Mouse (Mus musculus): Measurements from ENCODE around the gene Syngap1.
"Not testable (repeated sequence)": the region's sequence is repeated elsewhere in the genome, so short reads cannot be mapped to it uniquely, and the experiment has no call there.

Gene Syngap1

GRCm38 (mm10) chr17:26956309-26956708, 15.3 kb downstream of the Syngap1 start:
- in situ Hi-C loops (cut with MboI): no loop called here

DNA sequence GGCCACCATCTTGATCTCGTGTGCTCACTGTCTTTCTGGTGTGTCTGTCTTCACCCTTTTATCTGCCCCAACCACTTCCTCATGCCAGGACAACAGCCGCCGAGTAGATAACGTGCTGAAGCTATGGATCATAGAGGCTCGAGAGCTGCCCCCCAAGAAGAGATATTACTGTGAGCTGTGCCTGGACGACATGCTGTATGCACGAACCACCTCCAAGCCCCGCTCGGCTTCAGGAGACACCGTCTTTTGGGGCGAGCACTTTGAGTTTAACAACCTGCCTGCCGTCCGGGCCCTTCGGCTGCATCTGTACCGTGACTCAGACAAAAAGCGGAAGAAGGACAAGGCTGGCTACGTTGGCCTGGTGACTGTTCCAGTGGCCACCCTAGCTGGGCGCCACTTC, 15.8 kb downstream of the Syngap1 start:
- in situ Hi-C loops (cut with MboI): no loop called here

GRCm38 (mm10) chr17:26957872-26958271, 16.8 kb downstream of the Syngap1 start:
- in situ Hi-C loops (cut with MboI): no loop called here

DNA sequence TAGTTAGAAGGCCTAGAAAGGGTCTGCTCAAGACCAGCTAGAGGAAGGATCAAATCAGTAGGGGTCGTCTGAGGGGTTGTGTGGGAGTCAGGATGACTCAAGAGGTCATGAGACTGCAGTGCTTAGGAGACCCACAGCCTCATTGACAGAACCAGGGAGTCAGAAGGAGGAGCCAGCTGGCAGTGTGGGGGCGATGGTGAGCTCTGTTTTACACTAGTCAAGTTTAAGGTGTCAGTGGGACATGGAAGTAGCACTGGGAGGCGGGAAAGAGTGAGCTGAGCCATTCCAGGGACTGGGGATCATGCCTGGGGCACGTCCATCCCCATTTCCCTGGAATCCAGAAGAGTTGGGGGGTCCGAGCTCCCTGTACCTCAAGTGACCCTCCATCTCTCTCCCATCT, 17.8 kb downstream of the Syngap1 start:
- in situ Hi-C loops (cut with MboI): no loop called here

GRCm38 (mm10) chr17:26959815-26960214, 18.8 kb downstream of the Syngap1 start:
- in situ Hi-C loops (cut with MboI): no loop called here

GRCm38 (mm10) chr17:26961572-26962240, 20.7 kb downstream of the Syngap1 start:
- in situ Hi-C loops (cut with MboI): no loop called here

GRCm38 (mm10) chr17:26966993-26967392, 25.9 kb downstream of the Syngap1 start:
- in situ Hi-C loops (cut with MboI): no loop called here

- in situ Hi-C loops (cut with MboI): no loop called here
These were observed 26.4 kb downstream of the Syngap1 start for GRCm38 (mm10) chr17:26967477-26967876.

DNA sequence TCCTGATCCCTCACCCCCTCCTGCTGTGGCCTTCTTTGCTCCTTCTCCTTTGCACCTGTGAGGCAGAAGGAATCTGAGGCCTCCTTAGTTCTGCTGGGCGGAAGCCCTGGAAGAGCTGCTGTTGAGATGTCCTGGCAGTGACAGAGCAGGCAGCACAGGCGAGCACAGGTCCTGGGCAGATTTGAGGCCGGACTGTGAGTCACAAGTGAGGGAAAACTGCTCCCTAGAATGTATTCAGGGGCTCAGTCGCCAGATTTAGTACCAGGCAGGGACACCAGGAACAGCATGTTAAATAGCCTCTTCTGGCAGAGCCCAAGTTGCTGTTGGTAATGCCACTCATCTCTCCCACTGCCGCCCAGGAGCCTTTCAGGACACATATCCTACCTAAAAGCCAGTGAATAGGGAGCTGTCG, 27.2 kb downstream of the Syngap1 start:
- in situ Hi-C loops (cut with MboI): no loop called here

DNA sequence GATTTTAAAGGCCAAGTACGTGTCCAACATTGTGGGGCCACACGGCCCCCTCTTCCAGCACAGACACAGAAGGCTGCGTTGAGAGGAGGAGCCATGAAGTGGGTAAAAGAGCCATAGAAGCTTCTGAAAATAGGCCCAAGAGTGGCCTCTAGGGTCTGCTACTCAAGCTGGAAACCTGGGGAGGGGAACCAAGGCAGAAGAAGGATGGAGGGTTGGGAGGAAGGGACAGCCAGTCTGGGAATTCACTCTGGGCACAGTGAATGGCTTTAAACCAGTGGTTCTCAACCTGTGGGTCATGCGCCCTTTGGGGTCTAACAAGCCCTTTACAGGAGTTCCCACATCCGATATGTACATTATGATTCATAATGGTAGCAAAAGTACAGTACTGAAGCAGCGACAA, 28.2 kb downstream of the Syngap1 start:
- in situ Hi-C loops (cut with MboI): no loop called here

DNA sequence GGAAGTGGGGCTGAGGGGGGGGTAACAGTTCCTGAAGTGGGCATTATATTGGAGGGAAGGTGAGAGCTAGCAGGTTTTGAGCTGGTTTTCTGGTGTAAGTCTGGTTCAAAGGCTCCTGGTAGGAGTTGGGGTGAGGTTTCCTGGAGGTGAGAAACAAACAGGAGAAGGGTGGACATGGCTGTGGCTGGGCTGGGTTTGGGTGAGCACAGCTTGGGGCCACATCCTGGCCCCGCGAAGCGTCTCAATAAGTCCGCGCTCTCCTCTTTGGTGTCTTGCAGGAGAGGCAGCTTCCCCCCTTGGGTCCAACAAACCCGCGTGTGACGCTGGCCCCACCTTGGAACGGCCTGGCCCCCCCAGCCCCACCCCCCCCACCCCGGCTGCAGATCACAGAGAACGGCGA, 29.2 kb downstream of the Syngap1 start:
- in situ Hi-C loops (cut with MboI): no loop called here

- in situ Hi-C loops (cut with MboI): no loop called here
These were observed 30.3 kb downstream of the Syngap1 start for GRCm38 (mm10) chr17:26971247-26971905.

DNA sequence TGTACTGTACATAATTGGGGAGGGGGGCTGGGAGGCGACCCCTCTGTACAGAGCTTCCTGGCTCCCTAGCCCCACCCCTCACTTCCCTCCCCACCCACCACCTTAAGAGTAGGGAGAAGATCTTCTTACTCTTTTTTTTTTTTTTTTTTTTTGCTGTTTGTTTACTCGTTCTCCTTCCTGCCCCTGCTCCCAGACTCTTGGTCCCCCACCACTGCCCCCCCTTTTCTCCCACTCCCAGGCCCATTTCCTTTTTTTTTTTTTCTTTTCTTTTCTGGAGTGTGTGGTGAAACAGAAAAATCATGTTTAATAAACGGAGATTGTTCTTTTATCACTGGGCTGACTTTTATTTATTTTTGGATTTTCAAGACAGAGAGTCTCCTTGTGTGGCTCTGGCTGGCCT, 31.1 kb downstream of the Syngap1 start:
- in situ Hi-C loops (cut with MboI): no loop called here

DNA sequence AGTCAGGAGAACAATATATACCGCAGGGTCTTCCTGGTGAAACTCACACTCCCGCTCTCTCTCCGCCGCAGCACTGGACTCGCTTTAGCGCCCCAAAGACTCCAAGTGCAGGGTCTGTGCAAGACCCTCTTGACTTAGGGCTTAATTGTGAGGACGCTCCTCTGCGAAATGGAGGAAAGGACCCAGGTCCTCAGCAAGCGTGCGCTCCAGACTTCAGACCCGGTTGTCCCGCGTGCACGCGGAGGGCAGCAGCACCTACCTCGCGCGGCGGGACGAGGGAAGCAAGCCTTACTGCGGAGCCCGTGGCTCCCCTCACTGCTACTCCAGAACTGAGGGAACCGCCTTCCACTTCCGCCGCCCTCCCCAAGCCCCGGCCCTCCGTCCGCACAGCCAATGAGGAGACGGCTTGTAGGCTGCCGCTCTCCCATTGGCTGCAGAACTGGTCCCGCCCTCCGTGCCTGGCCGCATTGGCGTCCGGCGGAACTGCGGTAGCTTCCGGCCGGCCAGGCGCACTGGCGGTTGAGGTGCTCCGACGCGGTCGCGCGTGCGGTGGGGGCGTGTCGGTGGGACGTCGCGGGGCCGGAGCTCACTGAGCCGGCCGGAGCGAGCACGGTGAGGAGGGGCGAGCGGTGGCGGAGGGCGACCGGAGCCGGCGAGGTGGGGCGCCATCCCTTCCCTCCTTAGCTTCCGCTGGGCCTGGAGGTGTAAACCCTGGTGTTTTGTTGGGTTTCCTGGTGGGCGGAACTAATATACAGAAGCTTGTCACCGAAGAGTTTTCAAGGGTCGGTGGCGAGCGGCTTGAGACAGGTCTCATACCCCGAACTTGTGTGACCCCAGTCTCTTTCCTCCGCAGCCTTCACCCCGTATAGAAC, 31.9 kb downstream of the Syngap1 start, which contains the start of gene Zbtb9:
Gene Zbtb9, plus strand, starts transcription at position 465 of the 872 bp plus-strand sequence.
- in situ Hi-C loops (cut with MboI): no loop called here

GRCm38 (mm10) chr17:26974547-26974946, 33.5 kb downstream of the Syngap1 start:
- in situ Hi-C loops (cut with MboI): no loop called here

- in situ Hi-C loops (cut with MboI): no loop called here
These were observed 34.4 kb downstream of the Syngap1 start for GRCm38 (mm10) chr17:26975415-26975814.

GRCm38 (mm10) chr17:26977354-26977753, 36.3 kb downstream of the Syngap1 start:
- in situ Hi-C loops (cut with MboI): not testable (repeated sequence)

DNA sequence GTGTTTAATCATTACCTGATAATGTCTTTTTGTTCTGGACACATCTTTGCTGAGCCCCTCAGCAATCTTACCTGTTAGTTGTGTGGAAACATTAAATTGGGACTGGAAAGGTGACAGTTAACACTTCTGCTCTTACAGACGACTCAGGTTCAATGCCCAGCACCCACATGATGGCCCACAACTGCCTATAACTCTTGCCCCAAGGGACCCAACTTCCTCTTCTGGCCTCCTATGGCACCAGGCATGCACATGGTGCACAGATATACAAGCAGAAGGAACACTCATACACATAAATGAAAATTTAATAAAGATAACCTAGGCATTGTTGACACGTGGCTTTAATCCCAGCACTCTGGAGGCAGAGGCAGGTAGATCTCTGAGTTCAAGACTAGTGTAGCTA, 38.4 kb downstream of the Syngap1 start:
- in situ Hi-C loops (cut with MboI): no loop called here

DNA sequence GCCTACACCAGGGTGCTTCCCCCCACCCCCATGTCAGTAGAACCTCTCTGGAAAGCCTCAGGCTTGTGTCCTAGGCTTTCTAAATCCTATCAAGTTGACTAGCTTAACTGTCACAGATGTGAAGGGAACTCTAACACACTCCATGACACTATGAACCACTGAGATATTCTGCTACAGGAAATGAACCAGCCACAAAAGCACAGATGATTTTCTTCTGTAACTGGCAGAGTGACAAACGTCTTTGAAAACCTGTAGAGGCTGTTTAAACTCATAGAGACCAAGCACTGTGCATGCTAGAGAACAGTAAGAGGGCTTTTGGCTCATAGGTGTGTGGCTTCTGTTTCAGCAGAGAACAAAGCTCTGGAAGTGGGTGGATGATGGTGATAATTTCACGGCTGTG, 40.0 kb downstream of the Syngap1 start:
- in situ Hi-C loops (cut with MboI): no loop called here

- in situ Hi-C loops (cut with MboI): no loop called here
These were observed 42.3 kb downstream of the Syngap1 start for GRCm38 (mm10) chr17:26983382-26983781.

GRCm38 (mm10) chr17:26985503-26986179, 44.6 kb downstream of the Syngap1 start:
- in situ Hi-C loops (cut with MboI): no loop called here

DNA sequence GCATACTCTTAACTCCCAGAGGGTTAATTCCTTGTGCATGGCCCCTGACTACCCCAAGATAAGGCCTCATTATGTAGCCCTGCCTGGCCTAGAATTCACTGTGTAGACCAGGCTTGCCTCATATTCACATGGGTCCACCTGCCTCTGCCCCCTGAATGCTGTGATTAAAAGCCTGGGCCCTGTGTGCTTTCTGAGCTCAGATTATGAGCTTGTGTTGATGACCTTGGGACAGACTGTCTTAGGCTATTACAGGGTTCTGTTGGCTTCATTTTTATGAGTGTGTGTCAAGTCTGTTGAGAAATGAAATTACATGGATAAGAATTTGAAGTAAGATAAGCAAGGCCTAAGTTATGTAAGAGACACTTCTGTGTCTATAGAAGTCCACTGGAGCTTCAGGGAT, 49.5 kb downstream of the Syngap1 start:
- in situ Hi-C loops (cut with MboI): no loop called here
